Mouse (Mus musculus): Measurements from ENCODE around the gene Rps7.

- no peak for TF ChIP-seq CTCF (IDR thresholded peaks at IDR 0.05; ENCODE audit: low read depth)
- TF ChIP-seq EP300 (IDR thresholded peaks at IDR 0.05; ENCODE audit: low read depth): no peak
These were observed 38.4 kb upstream of the Rps7 start for GRCm38 (mm10) chr12:28674038-28674720.

Data from heart, postnatal 0 days (tissue).